Mouse (Mus musculus): ENCODE data around the gene Mrpl43.

The Mrpl43 gene

GRCm38 (mm10) chr19:44965978-44966377 lies 40.3 kb downstream of the Mrpl43 start:
- no peak for DNase-seq

- DNase-seq, result no peak
These were observed 46.6 kb downstream of the Mrpl43 start for GRCm38 (mm10) chr19:44959633-44960032.

All from thymus, postnatal 36 days (tissue).